19 mouse cellular contexts compared by ENCODE assay signal in genomic region chr3:22438027-22438780, GRCm38 (mm10).
DNase-seq lines count a peak whose midpoint lies in the region; ATAC-seq and TF ChIP-seq lines count a peak whose summit lies in the region.
"Had no signal": no experiment of that assay in that cellular context is flagged by ENCODE, and none has a peak within 500 bp of the region (broad histone marks: within the 10 kb centered on the region; RNA-seq: fewer than 3 reads in every experiment).

No protein-coding gene starts in this region.

- TF ChIP-seq EP300 in lung, postnatal 0 days (IDR thresholded peaks at IDR 0.05) = peak; percentile 39; the same call in 1 of the 2 replicates

- H3K27ac ChIP-seq in kidney, embryonic 15.5 days = peak overlapping the region; percentile 37; the same call in 1 of the 2 replicates
- H3K27ac ChIP-seq in lung, postnatal 0 days (ENCODE audit: low read length) = no peak overlapping the region
- no peak overlapping the region for H3K27ac ChIP-seq in midbrain, embryonic 14.5 days (replicated peaks; ENCODE audit: low read depth, low read length)
- H3K27ac ChIP-seq: embryonic facial prominence, embryonic 13.5 days; heart, embryonic 15.5 days; hindbrain, embryonic 10.5 days; liver, embryonic 14.5 days; macrophage had no signal

- ATAC-seq in kidney, embryonic 15.5 days (replicated peaks; ENCODE audit: low FRiP score) = peak; percentile 67; the same call in 1 of the 2 replicates
- ATAC-seq in lung, postnatal 0 days = peak; percentile 32; the same call in 1 of the 2 replicates
- peak; percentile 64; the same call in 1 of the 2 replicates for ATAC-seq in midbrain, embryonic 14.5 days (ENCODE audit: low FRiP score, low TSS enrichment)
- ATAC-seq: intestine, embryonic 16.5 days had no signal

- 58% methylated on average over 9 of the region's 9 CpGs for WGBS in kidney, embryonic 15.5 days
- WGBS in lung, postnatal 0 days = 62% methylated on average over 9 of the region's 9 CpGs
- WGBS in midbrain, embryonic 14.5 days = 60% methylated on average over 9 of the region's 9 CpGs

- no peak overlapping the region for H3K4me3 ChIP-seq in kidney, embryonic 15.5 days (replicated peaks)
- no peak overlapping the region for H3K4me3 ChIP-seq in lung, postnatal 0 days (ENCODE audit: low read depth, low read length)
- H3K4me3 ChIP-seq in midbrain, embryonic 14.5 days (replicated peaks; ENCODE audit: low read depth, low read length) = no peak overlapping the region
- H3K4me3 ChIP-seq: embryonic facial prominence, embryonic 13.5 days; heart, embryonic 15.5 days; hindbrain, embryonic 10.5 days; myocyte had no signal

- no peak for TF ChIP-seq CTCF in lung, postnatal 0 days (IDR thresholded peaks at IDR 0.05)

- no peaks in the 10 kb centered on the region for H3K4me1 ChIP-seq in kidney, embryonic 15.5 days
- H3K4me1 ChIP-seq in lung, postnatal 0 days (ENCODE audit: insufficient read depth, low read depth, low read length) = no peaks in the 10 kb centered on the region
- H3K4me1 ChIP-seq in midbrain, embryonic 14.5 days (ENCODE audit: control insufficient read depth, insufficient read depth, low read length) = no peaks in the 10 kb centered on the region
- H3K4me1 ChIP-seq: embryonic facial prominence, embryonic 13.5 days; heart, embryonic 15.5 days; hindbrain, embryonic 10.5 days had no signal

- no peak overlapping the region for H3K4me2 ChIP-seq in kidney, embryonic 15.5 days
- no peak overlapping the region for H3K4me2 ChIP-seq in lung, postnatal 0 days (replicated peaks; ENCODE audit: low read depth, low read length)
- H3K4me2 ChIP-seq in midbrain, embryonic 14.5 days (ENCODE audit: low read length) = no peak overlapping the region
- H3K4me2 ChIP-seq: embryonic facial prominence, embryonic 13.5 days; heart, embryonic 15.5 days had no signal

- H3K9me3 ChIP-seq in kidney, embryonic 15.5 days (replicated peaks) = no peaks in the 10 kb centered on the region
- H3K9me3 ChIP-seq in lung, postnatal 0 days (ENCODE audit: low read length) = no peaks in the 10 kb centered on the region
- no peaks in the 10 kb centered on the region for H3K9me3 ChIP-seq in midbrain, embryonic 14.5 days (ENCODE audit: control insufficient read depth, low read length)
- H3K9me3 ChIP-seq: embryonic facial prominence, embryonic 13.5 days; G1E; heart, embryonic 15.5 days; hindbrain, embryonic 10.5 days had no signal

- no peak for DNase-seq in kidney, adult 18-20 months
- DNase-seq in lung, postnatal 0 days (ENCODE audit: low spot score) = peak; percentile 33
- no peak for DNase-seq in lung, postnatal 36 days
- DNase-seq in gonadal fat pad, adult 2 months (ENCODE audit: low read depth) = peak; percentile 79
- peak; percentile 24 for DNase-seq in midbrain, embryonic 14.5 days
- DNase-seq in cerebellum, postnatal 4 days (ENCODE audit: low spot score in 2 of 2) = no peak
- DNase-seq: adrenal gland, adult 2 months; cerebellum, adult 18-20 months; right cerebral cortex, postnatal 4 days; thymus, adult 18-20 months had no signal

- H3K9ac ChIP-seq in kidney, embryonic 15.5 days = no peak overlapping the region
- H3K9ac ChIP-seq in lung, postnatal 0 days (replicated peaks; ENCODE audit: low read depth) = no peak overlapping the region
- no peak overlapping the region for H3K9ac ChIP-seq in midbrain, embryonic 14.5 days (replicated peaks; ENCODE audit: low read length)
- H3K9ac ChIP-seq: embryonic facial prominence, embryonic 13.5 days; heart, embryonic 15.5 days; liver, embryonic 14.5 days had no signal

- H3K27me3 ChIP-seq in kidney, embryonic 15.5 days = no peaks in the 10 kb centered on the region
- no peaks in the 10 kb centered on the region for H3K27me3 ChIP-seq in lung, postnatal 0 days (replicated peaks; ENCODE audit: insufficient read depth, low read length)
- no peaks in the 10 kb centered on the region for H3K27me3 ChIP-seq in midbrain, embryonic 14.5 days (ENCODE audit: control insufficient read depth, insufficient read depth, low read length)
- H3K27me3 ChIP-seq: embryonic facial prominence, embryonic 13.5 days; heart, embryonic 15.5 days had no signal

- no peaks in the 10 kb centered on the region for H3K36me3 ChIP-seq in kidney, embryonic 15.5 days
- H3K36me3 ChIP-seq in lung, postnatal 0 days (ENCODE audit: insufficient read depth, low read length) = no peaks in the 10 kb centered on the region
- H3K36me3 ChIP-seq in midbrain, embryonic 14.5 days (ENCODE audit: control insufficient read depth, insufficient read depth, low read length) = no peaks in the 10 kb centered on the region
- H3K36me3 ChIP-seq: embryonic facial prominence, embryonic 13.5 days; G1E; heart, embryonic 15.5 days; hindbrain, embryonic 10.5 days had no signal

Comparison
In these comparisons a context has a peak if more than half of its experiments do, and no peak if none do; other contexts are left out.
1. DNase-seq: peak in lung, postnatal 0 days (single experiment), gonadal fat pad, adult 2 months (single experiment) and midbrain, embryonic 14.5 days (single experiment); none in kidney, adult 18-20 months (single experiment), lung, postnatal 36 days (single experiment) and cerebellum, postnatal 4 days (0 of 2).
2. Peak in every context shown above with its lines, with median percentiles within 50 percentile points of each other: ATAC-seq.